Comparison of ENCODE assay signal across 9 mouse cellular contexts in genomic region chr3:88422020-88422720, GRCm38 (mm10). TPM values are rescaled to one million over a fixed set of nuclear protein-coding genes. Genes with fewer than 3 reads are reported as not detected.
DNase-seq lines count a peak whose midpoint lies in the region; ATAC-seq and TF ChIP-seq lines count a peak whose summit lies in the region.
"Had no signal": no experiment of that assay in that cellular context is flagged by ENCODE, and none has a peak within 500 bp of the region (broad histone marks: within the 10 kb centered on the region; RNA-seq: fewer than 3 reads in every experiment).

No protein-coding gene starts in this region.

- WGBS in bone marrow, adult 2 months = 53% methylated on average over 9 of the region's 9 CpGs
- 36% methylated on average over 9 of the region's 9 CpGs for WGBS in hindbrain, embryonic 14.5 days
- 24% methylated on average over 9 of the region's 9 CpGs for WGBS in lung, embryonic 16.5 days
- 38% methylated on average over 9 of the region's 9 CpGs for WGBS in stomach, embryonic 14.5 days

- no peak overlapping the region for H3K4me3 ChIP-seq in bone marrow, adult 2 months (replicated peaks; ENCODE audit: control insufficient read depth, low read depth, low read length)
- H3K4me3 ChIP-seq in hindbrain, embryonic 14.5 days (replicated peaks; ENCODE audit: low read length) = no peak overlapping the region
- H3K4me3 ChIP-seq in lung, embryonic 16.5 days (ENCODE audit: low read length) = no peak overlapping the region
- H3K4me3 ChIP-seq in stomach, embryonic 14.5 days (ENCODE audit: low read depth, low read length) = no peak overlapping the region

- no peaks in the 10 kb centered on the region for H3K27me3 ChIP-seq in hindbrain, embryonic 14.5 days (ENCODE audit: control insufficient read depth, insufficient read depth, low read length)
- no peaks in the 10 kb centered on the region for H3K27me3 ChIP-seq in lung, embryonic 16.5 days (ENCODE audit: control insufficient read depth, insufficient read depth, low read depth, low read length)
- no peaks in the 10 kb centered on the region for H3K27me3 ChIP-seq in stomach, embryonic 14.5 days (ENCODE audit: control insufficient read depth, insufficient read depth, low read length)
- H3K27me3 ChIP-seq: CH12.LX had no signal

- peak; percentile 54 for ATAC-seq in frontal cortex, adult (ENCODE audit: low TSS enrichment)
- no peak for ATAC-seq in hindbrain, embryonic 14.5 days (ENCODE audit: low FRiP score)
- ATAC-seq in lung, embryonic 16.5 days (ENCODE audit: low read depth) = peak; percentile 45
- ATAC-seq in stomach, embryonic 14.5 days (ENCODE audit: insufficient number of reproducible peaks, insufficient read depth, low FRiP score, low read depth) = peak; percentile 39; the same call in 1 of the 2 replicates

- H3K4me2 ChIP-seq in hindbrain, embryonic 14.5 days (replicated peaks) = peak overlapping the region; percentile 9
- H3K4me2 ChIP-seq in lung, embryonic 16.5 days (ENCODE audit: low read depth, low read length) = no peak overlapping the region
- H3K4me2 ChIP-seq in stomach, embryonic 14.5 days (replicated peaks; ENCODE audit: low read depth, low read length) = no peak overlapping the region

- peaks cover 43% of the 10 kb centered on the region for H3K36me3 ChIP-seq in hindbrain, embryonic 14.5 days (replicated peaks; ENCODE audit: control insufficient read depth, insufficient read depth)
- H3K36me3 ChIP-seq in lung, embryonic 16.5 days (ENCODE audit: control insufficient read depth, insufficient read depth, low read length) = peaks cover 19% of the 10 kb centered on the region
- peaks cover 27% of the 10 kb centered on the region for H3K36me3 ChIP-seq in stomach, embryonic 14.5 days (ENCODE audit: control insufficient read depth, insufficient read depth, low read length)

- TF ChIP-seq CTCF in bone marrow, adult 2 months (IDR thresholded peaks at IDR 0.05; ENCODE audit: control insufficient read depth, insufficient read depth, low read length) = 0 out of 2 replicates have a peak, but pooled peaks have one; percentile 13

- no peak for TF ChIP-seq POLR2A in bone marrow, adult 2 months (IDR thresholded peaks at IDR 0.05; ENCODE audit: borderline replicate concordance, control insufficient read depth, low read depth, low read length)

- no peaks in the 10 kb centered on the region for H3K9me3 ChIP-seq in hindbrain, embryonic 14.5 days (ENCODE audit: control insufficient read depth, low read length)
- no peaks in the 10 kb centered on the region for H3K9me3 ChIP-seq in lung, embryonic 16.5 days (ENCODE audit: control insufficient read depth, low read length)
- H3K9me3 ChIP-seq in stomach, embryonic 14.5 days (ENCODE audit: control insufficient read depth, low read depth, low read length) = no peaks in the 10 kb centered on the region

- DNase-seq in frontal cortex, postnatal 25 days (ENCODE audit: low spot score in 2 of 2) = no peak
- no peak for DNase-seq in hindbrain, embryonic 14.5 days (ENCODE audit: low spot score)
- no peak for DNase-seq in natural killer cell, adult 2 months (ENCODE audit: low spot score in 2 of 2)
- DNase-seq in heart, adult 9 months (ENCODE audit: low spot score in 2 of 2) = no peak

- H3K27ac ChIP-seq in bone marrow, adult 2 months (ENCODE audit: control insufficient read depth, insufficient read depth, low read depth, low read length, poor library complexity) = peak overlapping the region; percentile 95
- H3K27ac ChIP-seq in hindbrain, embryonic 14.5 days = 0 out of 2 replicates have a peak overlapping the region, but pooled peaks have one; percentile 2
- H3K27ac ChIP-seq in lung, embryonic 16.5 days (ENCODE audit: low read length) = peak overlapping the region; percentile 20; the same call in 1 of the 2 replicates
- peak overlapping the region; percentile 30; the same call in 1 of the 2 replicates for H3K27ac ChIP-seq in stomach, embryonic 14.5 days (ENCODE audit: low read length)

- 0 out of 2 replicates have a peak overlapping the region, but pooled peaks have one; percentile 39 for H3K9ac ChIP-seq in hindbrain, embryonic 14.5 days
- H3K9ac ChIP-seq in lung, embryonic 16.5 days (ENCODE audit: low read length) = peak overlapping the region; percentile 28; the same call in 1 of the 2 replicates
- H3K9ac ChIP-seq in stomach, embryonic 14.5 days (replicated peaks; ENCODE audit: low read depth, low read length) = no peak overlapping the region; the same call in 1 of the 2 replicates

- H3K4me1 ChIP-seq in bone marrow, adult 2 months (ENCODE audit: control insufficient read depth, insufficient read depth, low read length) = peaks cover 5% of the 10 kb centered on the region
- H3K4me1 ChIP-seq in hindbrain, embryonic 14.5 days (replicated peaks; ENCODE audit: control insufficient read depth, insufficient read depth, low read length) = peaks cover 29% of the 10 kb centered on the region
- H3K4me1 ChIP-seq in lung, embryonic 16.5 days (replicated peaks; ENCODE audit: control insufficient read depth, insufficient read depth, low read length) = peaks cover 21% of the 10 kb centered on the region
- peaks cover 17% of the 10 kb centered on the region for H3K4me1 ChIP-seq in stomach, embryonic 14.5 days (ENCODE audit: control insufficient read depth, insufficient read depth, low read length)

RNA-seq across cellular contexts. Expression of gene Slc25a44, which starts 2.8 kb away (rescaled TPM):
- polyA plus RNA-seq in bone marrow, adult 2 months (2011; ENCODE audit: insufficient read depth, insufficient read length, low replicate concordance, missing spikeins) = 15.7 and 17.4 TPM in 2 replicates
- 36.4 and 42.2 TPM in 2 replicates for polyA plus RNA-seq in hindbrain, embryonic 14.5 days (2014; fragmentation: Nextera tagmentation; extraction: Ambion mirVana)
- 15.2 and 16.0 TPM in 2 replicates for polyA plus RNA-seq in lung, embryonic 16.5 days (2015; fragmentation: Nextera tagmentation; extraction: Ambion mirVana)
- polyA plus RNA-seq in stomach, embryonic 14.5 days (2014; fragmentation: Nextera tagmentation; extraction: Ambion mirVana) = 18.2 and 18.4 TPM in 2 replicates

RNA-seq across cellular contexts. Expression of gene Pmf1, which starts 12.0 kb away (rescaled TPM):
- 60.1 and 67.5 TPM in 2 replicates for polyA plus RNA-seq in bone marrow, adult 2 months (2011; ENCODE audit: insufficient read depth, insufficient read length, low replicate concordance, missing spikeins)
- polyA plus RNA-seq in hindbrain, embryonic 14.5 days (2014; fragmentation: Nextera tagmentation; extraction: Ambion mirVana) = 26.0 and 27.4 TPM in 2 replicates
- 130 and 147 TPM in 2 replicates for polyA plus RNA-seq in lung, embryonic 16.5 days (2015; fragmentation: Nextera tagmentation; extraction: Ambion mirVana)
- polyA plus RNA-seq in stomach, embryonic 14.5 days (2014; fragmentation: Nextera tagmentation; extraction: Ambion mirVana) = 136 and 143 TPM in 2 replicates

RNA-seq across cellular contexts. Expression of gene Bglap, which starts 37.9 kb away (rescaled TPM):
- polyA plus RNA-seq in bone marrow, adult 2 months (2011; ENCODE audit: insufficient read depth, insufficient read length, low replicate concordance, missing spikeins) = 56.2 and 336 TPM in 2 replicates
- not detected in 2 replicates for polyA plus RNA-seq in hindbrain, embryonic 14.5 days (2014; fragmentation: Nextera tagmentation; extraction: Ambion mirVana)
- polyA plus RNA-seq in lung, embryonic 16.5 days (2015; fragmentation: Nextera tagmentation; extraction: Ambion mirVana) = 0.94 TPM in 1 of 2 replicates, not detected in the other
- polyA plus RNA-seq in stomach, embryonic 14.5 days (2014; fragmentation: Nextera tagmentation; extraction: Ambion mirVana) = not detected in 2 replicates

RNA-seq across cellular contexts. Expression of gene Sema4a, which starts 38.8 kb away (rescaled TPM):
- 43.9 and 131 TPM in 2 replicates for polyA plus RNA-seq in bone marrow, adult 2 months (2011; ENCODE audit: insufficient read depth, insufficient read length, low replicate concordance, missing spikeins)
- 21.5 and 22.9 TPM in 2 replicates for polyA plus RNA-seq in hindbrain, embryonic 14.5 days (2014; fragmentation: Nextera tagmentation; extraction: Ambion mirVana)
- polyA plus RNA-seq in lung, embryonic 16.5 days (2015; fragmentation: Nextera tagmentation; extraction: Ambion mirVana) = 6.3 TPM in 2 replicates
- polyA plus RNA-seq in stomach, embryonic 14.5 days (2014; fragmentation: Nextera tagmentation; extraction: Ambion mirVana) = 8.9 and 11.8 TPM in 2 replicates

RNA-seq across cellular contexts. Expression of gene Bglap2, which starts 43.7 kb away (rescaled TPM):
- polyA plus RNA-seq in bone marrow, adult 2 months (2011; ENCODE audit: insufficient read depth, insufficient read length, low replicate concordance, missing spikeins) = 13.5 and 129 TPM in 2 replicates
- polyA plus RNA-seq in hindbrain, embryonic 14.5 days (2014; fragmentation: Nextera tagmentation; extraction: Ambion mirVana) = not detected in 2 replicates
- 0.43 TPM in 1 of 2 replicates, not detected in the other for polyA plus RNA-seq in lung, embryonic 16.5 days (2015; fragmentation: Nextera tagmentation; extraction: Ambion mirVana)
- not detected in 2 replicates for polyA plus RNA-seq in stomach, embryonic 14.5 days (2014; fragmentation: Nextera tagmentation; extraction: Ambion mirVana)

Comparison
In these comparisons a context has a peak if more than half of its experiments do, and no peak if none do; other contexts are left out.
1. H3K27ac ChIP-seq: peak in every context shown above with its lines; median percentile 95 in bone marrow, adult 2 months; 30 in stomach, embryonic 14.5 days; 20 in lung, embryonic 16.5 days; 2 in hindbrain, embryonic 14.5 days.
2. RNA of gene Bglap, which starts 37.9 kb away (polyA plus RNA-seq): 56.2 to 336 TPM in bone marrow, adult 2 months; 0.94 TPM in lung, embryonic 16.5 days, not detected in hindbrain, embryonic 14.5 days and not detected in stomach, embryonic 14.5 days; every median in the first group is over 10 times any median in the second.